Mouse (Mus musculus): ENCODE data around the gene Zfyve19. TPM values are rescaled to one million over a fixed set of nuclear protein-coding genes. Genes with fewer than 3 reads are reported as not detected.

Gene Zfyve19
- polyA plus RNA-seq, 1 experiment from 2014 or later, result 41.0 TPM

DNA sequence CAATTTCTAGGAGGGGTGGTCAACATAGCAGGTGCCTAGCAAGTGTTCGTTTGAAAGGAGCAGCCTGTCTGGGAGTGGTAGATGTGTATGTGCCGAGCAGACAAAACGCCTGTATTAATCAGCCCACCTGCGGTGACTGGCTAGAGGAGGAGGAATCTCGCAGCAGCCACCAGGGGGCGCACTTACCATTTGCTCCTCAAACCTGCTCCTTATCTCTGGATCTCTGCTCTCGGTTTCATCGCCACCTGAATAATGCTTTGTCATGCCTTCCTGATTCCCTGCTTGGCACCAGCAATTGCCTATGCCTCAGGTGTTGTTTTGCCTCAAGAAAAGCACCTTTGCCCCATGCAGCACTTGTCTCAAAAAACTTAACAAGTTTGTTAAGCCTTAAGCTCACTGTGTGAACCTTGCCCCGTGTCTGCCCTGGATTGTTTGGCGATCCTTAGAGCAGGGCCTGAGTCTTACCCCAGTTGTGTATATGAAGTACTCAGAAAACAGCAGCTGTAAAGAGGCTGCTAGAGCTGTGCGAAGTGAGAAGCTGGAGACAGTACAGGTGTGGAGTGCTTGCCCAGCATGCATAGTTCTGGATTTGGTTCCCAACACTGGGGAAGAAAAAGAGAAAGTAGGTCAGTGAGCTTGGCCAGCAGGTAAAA lies 42.5 kb downstream of the Zfyve19 start:
- H3K4me2 ChIP-seq (ENCODE audit: low read depth, low read length), result peak overlapping the region; percentile 32
- 0 out of 2 replicates have a peak, but pooled peaks cover 7% of the 10 kb centered on the region for H3K27me3 ChIP-seq (replicated peaks; ENCODE audit: control insufficient read depth, insufficient read depth, low read length)
- no peaks in the 10 kb centered on the region for H3K9me3 ChIP-seq (ENCODE audit: control insufficient read depth, low read length)
- DNase-seq (ENCODE audit: low spot score) (peak; percentile 83), ATAC-seq (ENCODE audit: low read depth) (peak; percentile 80)
- no peak overlapping the region for H3K4me3 ChIP-seq (ENCODE audit: low read depth, low read length)
- H3K9ac ChIP-seq (ENCODE audit: low read depth, low read length), result no peak overlapping the region
- no peak overlapping the region for H3K27ac ChIP-seq (replicated peaks; ENCODE audit: low read depth, low read length)
- 13% methylated on average over 11 of the region's 11 CpGs for WGBS
- no peaks in the 10 kb centered on the region for H3K36me3 ChIP-seq (ENCODE audit: control insufficient read depth, insufficient read depth, low read length)
- no peaks in the 10 kb centered on the region for H3K4me1 ChIP-seq (ENCODE audit: control insufficient read depth, insufficient read depth, low read length)

GRCm38 (mm10) chr2:119254976-119255375 lies 46.6 kb downstream of the Zfyve19 start:
- DNase-seq (ENCODE audit: low spot score) (no peak), ATAC-seq (ENCODE audit: low read depth) (no peak)
- Histone ChIP-seq H3K4me2 (ENCODE audit: low read depth, low read length) (no peak overlapping the region), H3K27ac (replicated peaks; ENCODE audit: low read depth, low read length) (no peak overlapping the region), H3K36me3 (ENCODE audit: control insufficient read depth, insufficient read depth, low read length) (no peaks in the 10 kb centered on the region), H3K27me3 (replicated peaks; ENCODE audit: control insufficient read depth, insufficient read depth, low read length) (0 out of 2 replicates have a peak, but pooled peaks cover 7% of the 10 kb centered on the region), H3K9me3 (ENCODE audit: control insufficient read depth, low read length) (no peaks in the 10 kb centered on the region), H3K9ac (ENCODE audit: low read depth, low read length) (no peak overlapping the region), H3K4me1 (ENCODE audit: control insufficient read depth, insufficient read depth, low read length) (no peaks in the 10 kb centered on the region), H3K4me3 (ENCODE audit: low read depth, low read length) (no peak overlapping the region)
- 18% methylated on average over 7 of the region's 7 CpGs for WGBS

GRCm38 (mm10) chr2:119260518-119260917 lies 52.1 kb downstream of the Zfyve19 start:
- no peaks in the 10 kb centered on the region for H3K36me3 ChIP-seq (ENCODE audit: control insufficient read depth, insufficient read depth, low read length)
- no peak overlapping the region for H3K27ac ChIP-seq (replicated peaks; ENCODE audit: low read depth, low read length)
- H3K9ac ChIP-seq (ENCODE audit: low read depth, low read length), result no peak overlapping the region
- H3K9me3 ChIP-seq (ENCODE audit: control insufficient read depth, low read length), result no peaks in the 10 kb centered on the region
- no peak for DNase-seq (ENCODE audit: low spot score)
- H3K4me1 ChIP-seq (ENCODE audit: control insufficient read depth, insufficient read depth, low read length), result peaks cover 4% of the 10 kb centered on the region; the same call in 1 of the 2 replicates
- 67% methylated on average over 1 of the region's 1 CpGs for WGBS
- H3K4me3 ChIP-seq (ENCODE audit: low read depth, low read length), result no peak overlapping the region
- no peak overlapping the region for H3K4me2 ChIP-seq (ENCODE audit: low read depth, low read length)
- ATAC-seq (ENCODE audit: low read depth), result no peak
- H3K27me3 ChIP-seq (replicated peaks; ENCODE audit: control insufficient read depth, insufficient read depth, low read length), result 0 out of 2 replicates have a peak, but pooled peaks cover 1% of the 10 kb centered on the region

GRCm38 (mm10) chr2:119261326-119261725 lies 52.9 kb downstream of the Zfyve19 start:
- Histone ChIP-seq H3K9ac (ENCODE audit: low read depth, low read length) (no peak overlapping the region), H3K27me3 (replicated peaks; ENCODE audit: control insufficient read depth, insufficient read depth, low read length) (no peaks in the 10 kb centered on the region), H3K27ac (replicated peaks; ENCODE audit: low read depth, low read length) (no peak overlapping the region), H3K36me3 (ENCODE audit: control insufficient read depth, insufficient read depth, low read length) (no peaks in the 10 kb centered on the region), H3K4me3 (ENCODE audit: low read depth, low read length) (no peak overlapping the region), H3K4me2 (ENCODE audit: low read depth, low read length) (no peak overlapping the region), H3K9me3 (ENCODE audit: control insufficient read depth, low read length) (no peaks in the 10 kb centered on the region), H3K4me1 (ENCODE audit: control insufficient read depth, insufficient read depth, low read length) (peaks cover 4% of the 10 kb centered on the region; the same call in 1 of the 2 replicates)
- DNase-seq (ENCODE audit: low spot score), result peak; percentile 55
- 39% methylated on average over 2 of the region's 2 CpGs for WGBS
- no peak for ATAC-seq (ENCODE audit: low read depth)

DNA sequence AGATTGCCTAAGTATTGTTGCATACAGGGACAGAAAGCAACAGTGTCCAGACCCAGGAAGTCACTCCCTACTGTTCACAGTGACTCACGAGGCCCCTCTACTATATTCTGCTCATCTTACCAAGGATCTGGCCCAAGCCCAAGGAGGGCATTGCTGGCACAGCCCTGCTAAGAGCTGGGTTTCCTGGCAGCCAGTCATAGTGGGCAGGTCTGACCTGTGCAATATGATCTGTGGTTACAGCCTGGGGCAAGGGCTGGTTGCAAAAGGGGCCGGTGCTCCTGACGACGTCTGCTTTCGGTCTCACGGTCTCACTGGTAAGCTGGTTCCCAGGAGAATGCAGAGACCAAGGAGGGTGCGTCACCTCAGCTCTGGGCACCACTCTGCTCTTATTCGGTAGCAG lies 54.6 kb downstream of the Zfyve19 start:
- no peaks in the 10 kb centered on the region for H3K36me3 ChIP-seq (ENCODE audit: control insufficient read depth, insufficient read depth, low read length)
- WGBS, result 13% methylated on average over 8 of the region's 8 CpGs
- H3K4me1 ChIP-seq (ENCODE audit: control insufficient read depth, insufficient read depth, low read length), result peaks cover 4% of the 10 kb centered on the region; the same call in 1 of the 2 replicates
- peak overlapping the region; percentile 40 for H3K9ac ChIP-seq (ENCODE audit: low read depth, low read length)
- no peaks in the 10 kb centered on the region for H3K9me3 ChIP-seq (ENCODE audit: control insufficient read depth, low read length)
- ATAC-seq (ENCODE audit: low read depth) (peak; percentile 95), DNase-seq (ENCODE audit: low spot score) (peak; percentile 80)
- no peak overlapping the region for H3K4me3 ChIP-seq (ENCODE audit: low read depth, low read length)
- no peaks in the 10 kb centered on the region for H3K27me3 ChIP-seq (replicated peaks; ENCODE audit: control insufficient read depth, insufficient read depth, low read length)
- H3K27ac ChIP-seq (replicated peaks; ENCODE audit: low read depth, low read length), result peak overlapping the region; percentile 49; the same call in 1 of the 2 replicates
- peak overlapping the region; percentile 21 for H3K4me2 ChIP-seq (ENCODE audit: low read depth, low read length)

GRCm38 (mm10) chr2:119263813-119264212 lies 55.4 kb downstream of the Zfyve19 start:
- Histone ChIP-seq H3K9me3 (ENCODE audit: control insufficient read depth, low read length) (no peaks in the 10 kb centered on the region), H3K4me1 (ENCODE audit: control insufficient read depth, insufficient read depth, low read length) (peaks cover 4% of the 10 kb centered on the region; the same call in 1 of the 2 replicates), H3K9ac (ENCODE audit: low read depth, low read length) (no peak overlapping the region), H3K27ac (replicated peaks; ENCODE audit: low read depth, low read length) (peak overlapping the region; percentile 49; the same call in 1 of the 2 replicates), H3K4me2 (ENCODE audit: low read depth, low read length) (no peak overlapping the region), H3K4me3 (ENCODE audit: low read depth, low read length) (no peak overlapping the region), H3K36me3 (ENCODE audit: control insufficient read depth, insufficient read depth, low read length) (no peaks in the 10 kb centered on the region), H3K27me3 (replicated peaks; ENCODE audit: control insufficient read depth, insufficient read depth, low read length) (no peaks in the 10 kb centered on the region)
- no peak for ATAC-seq (ENCODE audit: low read depth)
- WGBS, result 78% methylated on average over 5 of the region's 5 CpGs
- DNase-seq (ENCODE audit: low spot score), result no peak

Other genes starting within 250 kb of the Zfyve19 start
- 22.6 and 23.8 TPM in 2 replicates for gene Ccdc32, start 179.2 kb upstream of the Zfyve19 start, polyA plus RNA-seq (2014; fragmentation: Nextera tagmentation; extraction: Ambion mirVana)
- 2.9 and 3.6 TPM in 2 replicates for gene Rpusd2, start 173.8 kb upstream of the Zfyve19 start, polyA plus RNA-seq (2014; fragmentation: Nextera tagmentation; extraction: Ambion mirVana)
- 31.7 and 36.0 TPM in 2 replicates for gene Knl1, start 161.5 kb upstream of the Zfyve19 start, polyA plus RNA-seq (2014; fragmentation: Nextera tagmentation; extraction: Ambion mirVana)
- gene Rad51, start 95.8 kb upstream of the Zfyve19 start, polyA plus RNA-seq (2014; fragmentation: Nextera tagmentation; extraction: Ambion mirVana), result 32.6 and 39.5 TPM in 2 replicates
- 34.8 and 37.5 TPM in 2 replicates for gene Rmdn3, start 51.6 kb upstream of the Zfyve19 start, polyA plus RNA-seq (2014; fragmentation: Nextera tagmentation; extraction: Ambion mirVana)
- 8.4 and 11.2 TPM in 2 replicates for gene Gchfr, start 40.8 kb upstream of the Zfyve19 start, polyA plus RNA-seq (2014; fragmentation: Nextera tagmentation; extraction: Ambion mirVana)
- 0.48 and 1.1 TPM in 2 replicates for gene Gm14137, start 34.1 kb upstream of the Zfyve19 start, polyA plus RNA-seq (2014; fragmentation: Nextera tagmentation; extraction: Ambion mirVana)
- gene Dnajc17, start 178 bp downstream of the Zfyve19 start, polyA plus RNA-seq (2014; fragmentation: Nextera tagmentation; extraction: Ambion mirVana), result 15.7 and 19.8 TPM in 2 replicates
- gene Ppp1r14d, start 21.3 kb downstream of the Zfyve19 start, polyA plus RNA-seq (2014; fragmentation: Nextera tagmentation; extraction: Ambion mirVana), result 0.38 TPM in 1 of 2 replicates, not detected in the other
- gene Spint1, start 28.7 kb downstream of the Zfyve19 start, polyA plus RNA-seq (2014; fragmentation: Nextera tagmentation; extraction: Ambion mirVana), result 14.1 and 17.0 TPM in 2 replicates
- 9.8 and 10.4 TPM in 2 replicates for gene Rhov, start 62.7 kb downstream of the Zfyve19 start, polyA plus RNA-seq (2014; fragmentation: Nextera tagmentation; extraction: Ambion mirVana)
- gene Vps18, start 80.1 kb downstream of the Zfyve19 start, polyA plus RNA-seq (2014; fragmentation: Nextera tagmentation; extraction: Ambion mirVana), result 12.5 and 15.5 TPM in 2 replicates
- gene Dll4, start 117.2 kb downstream of the Zfyve19 start, polyA plus RNA-seq (2014; fragmentation: Nextera tagmentation; extraction: Ambion mirVana), result 5.0 and 6.8 TPM in 2 replicates
- 1.4 and 1.7 TPM in 2 replicates for gene Chac1, start 142.6 kb downstream of the Zfyve19 start, polyA plus RNA-seq (2014; fragmentation: Nextera tagmentation; extraction: Ambion mirVana)